Mouse (Mus musculus) hindbrain, embryonic 14.5 days (tissue): Measurements from ENCODE around the gene Fgfr1op2. TPM values are rescaled to one million over a fixed set of nuclear protein-coding genes. Genes with fewer than 3 reads are reported as not detected.

Source experiments
- ATAC-seq: fragments of 200-750 bp; cut with Nextera tagmentation; 2 replicates; pipeline ENCODE4 v1.8.0; 2017; ENCODE audit warnings: moderate number of reproducible peaks, mild to moderate bottlenecking, moderate TSS enrichment, moderate library complexity; ENCODE audit not compliant: low FRiP score
- DNase-seq: peaks from one replicate; pipeline ENCODE4 v3.0.0-alpha.2; 2015; ENCODE audit warnings: low spot score
- H3K27ac ChIP-seq: fragments of 300-500 bp; sonication (generic); 2 replicates; pipeline ENCODE4 v1.5.1; 2014; ENCODE audit warnings: mild to moderate bottlenecking, moderate library complexity
- H3K27me3 ChIP-seq: fragments of 300-500 bp; sonication (generic); 2 replicates; pipeline ENCODE4 v1.6.1; 2014; ENCODE audit warnings: mild to moderate bottlenecking, low read length, mixed read lengths; ENCODE audit not compliant: control insufficient read depth, insufficient read depth
- H3K36me3 ChIP-seq: fragments of 300-500 bp; sonication (generic); replicated peaks from 2 replicates; pipeline ENCODE4 v1.6.1; 2014; ENCODE audit not compliant: control insufficient read depth, insufficient read depth
- H3K4me1 ChIP-seq: fragments of 300-500 bp; sonication (generic); replicated peaks from 2 replicates; pipeline ENCODE4 v1.6.1; 2014; ENCODE audit warnings: antibody characterized with exemption, low read length, mixed read lengths; ENCODE audit not compliant: control insufficient read depth, insufficient read depth
- H3K4me2 ChIP-seq: fragments of 300-500 bp; sonication (generic); replicated peaks from 2 replicates; pipeline ENCODE4 v1.6.1; 2014; ENCODE audit warnings: mild to moderate bottlenecking, moderate library complexity
- H3K4me3 ChIP-seq: fragments of 300-500 bp; sonication (generic); replicated peaks from 2 replicates; pipeline ENCODE4 v1.5.1; 2014; ENCODE audit warnings: mild to moderate bottlenecking, low read length
- H3K9ac ChIP-seq: fragments of 300-500 bp; sonication (generic); 2 replicates; pipeline ENCODE4 v1.6.1; 2014
- H3K9me3 ChIP-seq: fragments of 300-500 bp; sonication (generic); 2 replicates; pipeline ENCODE4 v1.6.1; 2016; ENCODE audit warnings: low read length; ENCODE audit not compliant: control insufficient read depth
- WGBS: fragments of 180-500 bp; shearing (Covaris S2); extraction: QIAGEN DNeasy Blood & Tissue Kit; methylation state at CpG from one replicate; pipeline ENCODE4 v1.1.7; 2014; 5-methylcytosine and 5-hydroxymethylcytosine counted together
- polyA plus RNA-seq: library from polyadenylated mRNA; unstranded; fragments of >200 nt; fragmentation: Nextera tagmentation; extraction: Ambion mirVana; gene quantifications from 2 replicates; pipeline ENCODE4 v1.2.1, GENCODE M21; 2014

The Fgfr1op2 gene
- polyA plus RNA-seq, 1 experiment from 2014 or later, result 43.4 TPM

GRCm38 (mm10) chr6:146633629-146634014 lies 56.6 kb downstream of the Fgfr1op2 start:
- Histone ChIP-seq H3K4me2 (peak overlapping the region; percentile 82), H3K27ac (peak overlapping the region; percentile 87), H3K4me1 (peaks cover 11% of the 10 kb centered on the region), H3K27me3 (no peaks in the 10 kb centered on the region), H3K4me3 (peak overlapping the region; percentile 83), H3K9ac (peak overlapping the region; percentile 83), H3K36me3 (no peaks in the 10 kb centered on the region), H3K9me3 (no peaks in the 10 kb centered on the region)
- peak; percentile 18; the same call in 1 of the 2 replicates for ATAC-seq
- peak; percentile 36 for DNase-seq
- 11% methylated on average over 14 of the region's 14 CpGs for WGBS

- Histone ChIP-seq H3K36me3 (no peaks in the 10 kb centered on the region), H3K9ac (peak overlapping the region; percentile 83), H3K27me3 (no peaks in the 10 kb centered on the region), H3K4me3 (peak overlapping the region; percentile 83), H3K27ac (peak overlapping the region; percentile 87), H3K4me2 (peak overlapping the region; percentile 82), H3K9me3 (no peaks in the 10 kb centered on the region), H3K4me1 (peaks cover 11% of the 10 kb centered on the region)
- ATAC-seq (peak; percentile 93), DNase-seq (peak; percentile 89)
- WGBS, result under 1% methylated on average over 69 of the region's 82 CpGs
Measured at GRCm38 (mm10) chr6:146634015-146634722, 57.2 kb downstream of the Fgfr1op2 start.

GRCm38 (mm10) chr6:146634759-146635606 lies 58.0 kb downstream of the Fgfr1op2 start:
- Histone ChIP-seq H3K36me3 (no peaks in the 10 kb centered on the region), H3K4me2 (0 out of 2 replicates have a peak overlapping the region, but pooled peaks have one; percentile 82), H3K9ac (no peak overlapping the region), H3K4me3 (no peak overlapping the region; the same call in 1 of the 2 replicates), H3K9me3 (no peaks in the 10 kb centered on the region), H3K27me3 (no peaks in the 10 kb centered on the region), H3K4me1 (peaks cover 11% of the 10 kb centered on the region), H3K27ac (peak overlapping the region; percentile 87; the same call in 1 of the 2 replicates)
- DNase-seq, result no peak
- ATAC-seq, result no peak
- WGBS, result 59% methylated on average over 4 of the region's 4 CpGs

- DNase-seq (no peak), ATAC-seq (no peak)
- H3K36me3 ChIP-seq, result no peaks in the 10 kb centered on the region
- H3K9me3 ChIP-seq, result no peaks in the 10 kb centered on the region
- H3K4me1 ChIP-seq, result peaks cover 11% of the 10 kb centered on the region
- H3K9ac ChIP-seq, result no peak overlapping the region
- H3K27me3 ChIP-seq, result no peaks in the 10 kb centered on the region
- H3K27ac ChIP-seq, result no peak overlapping the region
- H3K4me2 ChIP-seq, result no peak overlapping the region
- H3K4me3 ChIP-seq, result no peak overlapping the region
- WGBS, result 88% methylated on average over 5 of the region's 5 CpGs
Measured at GRCm38 (mm10) chr6:146636482-146636881, 59.5 kb downstream of the Fgfr1op2 start.

- no peak overlapping the region for H3K27ac ChIP-seq
- no peak for DNase-seq
- H3K9me3 ChIP-seq, result no peaks in the 10 kb centered on the region
- no peak overlapping the region for H3K9ac ChIP-seq
- no peaks in the 10 kb centered on the region for H3K27me3 ChIP-seq
- H3K4me1 ChIP-seq, result peaks cover 9% of the 10 kb centered on the region
- no peak for ATAC-seq
- H3K36me3 ChIP-seq, result no peaks in the 10 kb centered on the region
- no peak overlapping the region for H3K4me3 ChIP-seq
- H3K4me2 ChIP-seq, result no peak overlapping the region
- 92% methylated on average over 7 of the region's 7 CpGs for WGBS
Measured at GRCm38 (mm10) chr6:146640068-146640965, 63.3 kb downstream of the Fgfr1op2 start.

- ATAC-seq, result no peak
- peaks cover 9% of the 10 kb centered on the region for H3K4me1 ChIP-seq
- H3K27ac ChIP-seq, result no peak overlapping the region
- no peak overlapping the region for H3K4me2 ChIP-seq
- no peaks in the 10 kb centered on the region for H3K27me3 ChIP-seq
- DNase-seq, result no peak
- H3K9me3 ChIP-seq, result no peaks in the 10 kb centered on the region
- no peaks in the 10 kb centered on the region for H3K36me3 ChIP-seq
- no peak overlapping the region for H3K9ac ChIP-seq
- 90% methylated on average over 6 of the region's 6 CpGs for WGBS
- H3K4me3 ChIP-seq, result no peak overlapping the region
Measured at GRCm38 (mm10) chr6:146640991-146641390, 64.0 kb downstream of the Fgfr1op2 start.

GRCm38 (mm10) chr6:146641621-146642210 lies 64.7 kb downstream of the Fgfr1op2 start:
- peak overlapping the region; percentile 39; the same call in 1 of the 2 replicates for H3K27ac ChIP-seq
- no peaks in the 10 kb centered on the region for H3K27me3 ChIP-seq
- peak overlapping the region; percentile 60 for H3K4me3 ChIP-seq
- H3K4me1 ChIP-seq, result peaks cover 9% of the 10 kb centered on the region
- no peaks in the 10 kb centered on the region for H3K9me3 ChIP-seq
- DNase-seq (peak; percentile 48), ATAC-seq (no peak)
- peak overlapping the region; percentile 76 for H3K4me2 ChIP-seq
- H3K9ac ChIP-seq, result peak overlapping the region; percentile 46; the same call in 1 of the 2 replicates
- 69% methylated on average over 11 of the region's 11 CpGs for WGBS
- H3K36me3 ChIP-seq, result no peaks in the 10 kb centered on the region

GRCm38 (mm10) chr6:146642276-146643183 lies 65.5 kb downstream of the Fgfr1op2 start, which contains the start of the genes Med21 and Tm7sf3:
Gene Med21 (plus strand): TSS chr6:146642547.
Gene Tm7sf3 (minus strand): TSS chr6:146642824.
- ATAC-seq (peak; percentile 98), DNase-seq (peak; percentile 98)
- WGBS, result under 1% methylated on average over 60 of the region's 60 CpGs
- H3K27me3 ChIP-seq, result no peaks in the 10 kb centered on the region
- H3K9me3 ChIP-seq, result no peaks in the 10 kb centered on the region
- peak within 1 kb of the TSS; percentile 60 for H3K4me3 ChIP-seq
- H3K36me3 ChIP-seq, result no peaks in the 10 kb centered on the region
- H3K9ac ChIP-seq, result peak within 1 kb of the TSS; percentile 63
- H3K4me2 ChIP-seq, result peak within 1 kb of the TSS; percentile 76
- peaks cover 9% of the 10 kb centered on the region for H3K4me1 ChIP-seq
- H3K27ac ChIP-seq, result peak within 1 kb of the TSS; percentile 66
